Mouse (Mus musculus) inflammation-experienced regulatory T-cells (primary cell): ENCODE data around the gene Gm3187. TPM values are rescaled to one million over a fixed set of nuclear protein-coding genes. Genes with fewer than 3 reads are reported as not detected.

Experiments
- polyA plus RNA-seq, 2 experiments: library from polyadenylated mRNA; unstranded; fragments of 100-300 nt; shearing (Covaris generic); gene quantifications; one replicate each; pipeline ENCODE4 v1.2.1; 2017

Gene Gm3187
- polyA plus RNA-seq: not detected

DNA sequence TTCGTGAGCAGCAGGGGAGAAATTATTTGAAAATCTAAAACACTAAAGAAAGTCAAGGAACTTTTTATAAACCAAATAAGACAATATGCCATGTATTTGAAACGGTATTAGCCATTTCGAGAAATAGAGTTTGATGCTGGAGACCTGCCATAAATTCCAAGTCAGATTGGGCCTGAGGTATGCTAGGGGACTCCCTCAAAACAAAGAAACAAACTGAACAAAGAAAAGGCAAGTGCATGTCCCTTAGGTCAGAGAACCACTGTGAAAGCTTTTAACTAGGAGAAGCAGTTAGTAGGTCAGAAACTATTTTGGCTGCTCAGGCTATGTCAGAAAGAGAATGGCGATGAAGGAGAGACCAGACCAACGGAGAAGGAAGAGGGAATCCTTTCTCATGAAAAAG lies at the start of gene Gm3187:
TSS of gene Gm3187 (plus strand) at position 301 of the 400 bp plus-strand sequence.

DNA sequence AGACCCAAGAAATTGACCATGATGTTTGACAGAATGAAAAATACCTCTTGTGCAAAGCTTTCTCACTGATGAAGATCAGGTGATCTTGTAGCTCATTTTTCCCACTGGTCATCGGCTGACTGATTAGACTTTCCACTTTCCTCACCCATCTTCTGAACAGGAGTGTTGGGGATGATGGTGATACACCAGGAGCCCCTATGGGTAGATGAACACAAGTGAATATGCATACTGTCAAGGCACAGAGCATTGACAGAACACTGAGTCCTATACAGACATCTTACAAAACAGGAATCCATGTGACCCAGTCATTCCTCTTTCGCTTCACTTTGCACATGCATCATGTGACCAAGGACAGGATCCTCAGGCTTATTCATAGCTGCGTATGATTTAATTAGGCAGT lies 28.6 kb upstream of the Gm3187 start, which contains the start of gene Gm3194:
TSS of gene Gm3194 (minus strand) at position 101 of the 400 bp plus-strand sequence.

DNA sequence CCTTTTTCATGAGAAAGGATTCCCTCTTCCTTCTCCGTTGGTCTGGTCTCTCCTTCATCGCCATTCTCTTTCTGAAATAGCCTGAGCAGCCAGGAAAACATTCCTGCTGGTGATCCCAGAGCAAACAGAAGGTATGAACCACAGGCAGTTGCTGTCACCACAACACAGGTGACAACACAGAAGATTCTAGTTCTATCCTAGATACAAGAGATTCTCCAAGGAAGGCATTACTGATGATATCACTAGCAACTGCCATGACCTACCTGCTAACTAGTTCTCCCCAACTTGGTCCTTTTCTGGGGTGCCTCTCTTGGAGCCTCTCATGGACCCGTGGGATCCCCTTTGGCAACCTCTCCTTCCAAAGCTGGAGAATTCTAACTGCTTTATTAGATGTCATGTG lies 6.3 kb upstream of the Gm3187 start, which contains the start of gene Gm8246:
TSS of gene Gm8246 (minus strand) at position 101 of the 400 bp plus-strand sequence.

DNA sequence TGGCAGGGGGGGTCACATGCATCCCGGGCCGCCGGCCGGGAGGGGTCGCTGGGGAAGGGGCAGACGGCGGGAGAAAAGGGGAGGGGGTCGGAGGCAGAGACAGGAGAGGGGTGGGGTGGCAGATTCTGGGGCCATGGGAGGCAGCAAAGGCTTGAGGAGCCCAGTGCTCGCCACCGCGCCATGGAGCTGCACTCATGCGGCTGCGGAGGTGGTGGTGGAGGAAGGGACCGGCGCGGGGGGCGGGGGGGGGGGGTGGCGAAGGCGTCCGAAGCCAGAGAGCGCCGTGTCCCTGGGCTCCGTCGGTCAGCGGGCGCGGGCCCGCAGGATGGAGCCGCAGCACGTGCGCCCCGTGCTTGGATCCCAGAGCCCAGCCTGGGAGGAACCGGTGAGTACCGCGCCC lies 17.4 kb downstream of the Gm3187 start, which contains the start of gene Gm3488:
TSS of gene Gm3488 (plus strand) at position 301 of the 400 bp plus-strand sequence.

DNA sequence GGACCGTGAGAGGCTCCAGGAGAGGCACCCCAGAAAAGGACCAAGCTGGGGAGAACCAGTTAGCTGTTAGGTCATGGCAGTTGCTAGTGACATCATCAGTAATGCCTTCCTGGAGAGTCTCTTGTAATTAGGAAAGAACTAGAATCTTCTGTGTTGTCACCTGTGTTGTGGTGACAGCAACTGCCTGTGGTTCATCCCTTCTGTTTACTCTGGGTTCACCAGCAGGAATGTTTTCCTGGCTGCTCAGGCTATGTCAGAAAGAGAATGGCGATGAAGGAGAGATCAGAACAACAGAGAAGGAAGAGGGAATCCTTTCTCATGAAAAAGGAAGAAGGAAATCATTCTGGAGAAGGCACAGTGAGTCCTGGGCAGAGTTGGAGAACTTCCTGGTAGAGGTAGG lies 54.2 kb downstream of the Gm3187 start, which contains the start of gene Gm3532:
TSS of gene Gm3532 (plus strand) at position 301 of the 400 bp plus-strand sequence.

Other genes starting within 250 kb of the Gm3187 start
- gene Gm3526, start 223.6 kb upstream of the Gm3187 start, polyA plus RNA-seq: not detected
- gene Gm3542, start 149.3 kb upstream of the Gm3187 start, polyA plus RNA-seq: not detected
- 10 to 100 TPM in 1 of 2 experiments, not detected in 1; 12.7 TPM for gene Gm3500, start 95.2 kb upstream of the Gm3187 start, polyA plus RNA-seq
- gene Gm3194, start 28.7 kb upstream of the Gm3187 start, polyA plus RNA-seq: 1 to 10 TPM in 1 of 2 experiments, under 1 TPM in 1; 0.95 to 2.3 TPM
- under 1 TPM in 1 of 2 experiments, not detected in 1; 0.20 TPM for gene Gm8246, start 6.4 kb upstream of the Gm3187 start, polyA plus RNA-seq
- gene Gm3488, start 17.5 kb downstream of the Gm3187 start, polyA plus RNA-seq: 10 to 100 TPM in 1 of 2 experiments, 1 to 10 TPM in 1; 1.6 to 10.8 TPM
- gene Gm3532, start 54.3 kb downstream of the Gm3187 start, polyA plus RNA-seq: under 1 TPM; 0.18 to 0.21 TPM
- gene Gm8265, start 148.8 kb downstream of the Gm3187 start, polyA plus RNA-seq: not detected
- gene Gm9603, start 203.2 kb downstream of the Gm3187 start, polyA plus RNA-seq: not detected